Mouse (Mus musculus): ENCODE data around the gene Plppr3. TPM values are rescaled to one million over a fixed set of nuclear protein-coding genes. Genes with fewer than 3 reads are reported as not detected.

The Plppr3 gene
- total RNA-seq, 1 experiment, result 3.7 TPM

DNA sequence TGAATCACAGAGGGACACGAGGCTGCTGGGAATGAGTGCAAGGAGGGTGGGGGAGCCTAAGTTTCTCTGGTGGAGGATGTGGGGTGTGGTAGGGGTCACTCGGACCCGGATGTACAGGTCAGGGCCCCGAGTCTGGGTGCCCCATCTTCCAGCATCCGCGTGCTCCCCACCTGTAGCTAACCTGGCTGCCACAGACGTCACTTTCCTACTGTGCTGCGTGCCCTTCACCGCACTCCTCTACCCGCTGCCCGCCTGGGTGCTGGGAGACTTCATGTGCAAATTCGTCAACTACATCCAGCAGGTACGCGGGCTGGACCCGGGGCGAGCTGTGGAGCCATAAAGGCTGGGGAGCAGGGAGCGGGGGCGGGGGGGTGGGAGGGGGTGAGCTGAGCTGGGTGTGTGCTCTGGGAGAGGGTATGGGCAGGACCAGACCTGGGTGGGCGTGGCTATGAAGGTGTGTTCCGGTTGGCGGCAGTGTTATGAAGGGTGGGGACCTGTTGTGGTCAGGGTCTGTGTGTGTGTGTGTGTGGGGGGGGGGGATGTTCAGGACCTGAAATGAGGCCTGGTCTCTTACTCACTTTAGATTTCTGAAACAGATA lies 44.9 kb upstream of the Plppr3 start:
- no peak overlapping the region; the same call in 1 of the 2 replicates for H3K9ac ChIP-seq (ENCODE audit: insufficient read depth, low read depth, low read length, poor library complexity, severe bottlenecking)
- H3K27ac ChIP-seq (ENCODE audit: insufficient read depth, low read depth, low read length, poor library complexity, severe bottlenecking), result no peak overlapping the region
- DNase-seq (ENCODE audit: low read depth, low spot score), result no peak
- TF ChIP-seq ZNF384 (IDR thresholded peaks at IDR 0.05; ENCODE audit: low read depth, low read length), result no peak
- TF ChIP-seq ZC3H11A (IDR thresholded peaks at IDR 0.05; ENCODE audit: borderline replicate concordance, low read depth, low read length), result no peak
- no peak for TF ChIP-seq MAFK (IDR thresholded peaks at IDR 0.05; ENCODE audit: insufficient read depth, low read depth, low read length)
- no peak for TF ChIP-seq HCFC1 (IDR thresholded peaks at IDR 0.05; ENCODE audit: borderline replicate concordance, insufficient read depth, low read length)
- no peak for TF ChIP-seq CHD2 (IDR thresholded peaks at IDR 0.05; ENCODE audit: low read depth, low read length)
- H3K4me1 ChIP-seq (ENCODE audit: control insufficient read depth in 2 of 2, insufficient read depth in 2 of 2, low read length in 2 of 2, poor library complexity in 1 of 2), result peaks cover 3 to 21% of the 10 kb centered on the region in 2 experiments; a peak in 2 of 4 replicates
- no peaks in the 10 kb centered on the region for H3K9me3 ChIP-seq (ENCODE audit: control insufficient read depth, insufficient read depth, low read depth, low read length)
- in situ Hi-C loops (cut with MboI; ENCODE audit: low sequenced_read_pairs in 2 of 2, unreplicated experiment in 2 of 2), result no loop called here
- no peaks in the 10 kb centered on the region for H3K36me3 ChIP-seq (ENCODE audit: control insufficient read depth, insufficient read depth, low read length, poor library complexity, severe bottlenecking)
- H3K4me3 ChIP-seq (ENCODE audit: insufficient read depth in 1 of 2, low read depth in 1 of 2, low read length in 2 of 2, poor library complexity in 1 of 2, severe bottlenecking in 1 of 2), result peak overlapping the region in 1 of 2 experiments; percentile 61; a peak in 1 of 4 replicates

DNA sequence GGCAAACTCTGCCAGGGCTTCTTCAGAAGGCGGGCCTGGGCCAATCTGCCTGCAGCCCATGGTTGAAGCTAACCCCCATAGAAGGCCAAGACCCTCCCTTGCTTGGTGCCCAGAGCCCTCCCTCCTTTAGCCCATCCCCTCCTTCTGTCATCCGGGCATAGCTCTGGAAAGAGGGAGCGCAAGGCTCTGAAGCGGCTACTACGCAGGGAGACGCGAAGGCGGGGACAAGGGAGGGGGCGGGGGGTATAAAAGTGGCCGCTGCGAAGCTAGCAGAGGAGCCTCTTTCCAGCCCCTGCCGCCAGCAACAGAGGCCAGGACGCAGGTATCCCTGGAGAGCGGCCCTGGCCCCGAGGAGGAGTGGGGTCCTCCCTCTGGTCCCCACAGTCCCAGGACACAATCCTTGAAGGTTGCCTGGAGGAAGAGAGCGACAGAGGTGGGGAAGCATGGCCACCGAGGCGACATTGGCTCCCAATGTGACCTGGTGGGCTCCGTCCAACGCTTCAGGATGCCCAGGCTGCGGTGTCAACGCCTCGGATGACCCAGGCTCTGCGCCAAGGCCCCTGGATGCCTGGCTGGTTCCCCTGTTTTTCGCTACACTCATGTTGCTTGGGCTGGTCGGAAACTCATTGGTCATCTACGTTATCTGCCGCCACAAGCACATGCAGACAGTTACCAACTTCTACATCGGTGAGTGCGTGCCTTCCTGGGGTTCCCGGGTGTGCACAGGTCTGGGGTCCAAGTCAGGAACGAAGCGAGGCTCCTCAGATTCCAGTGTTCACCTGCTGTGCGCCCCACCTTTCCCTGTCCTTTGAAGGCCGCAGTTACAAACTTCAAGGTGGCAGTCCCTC lies 44.0 kb upstream of the Plppr3 start:
- peaks cover 3 to 21% of the 10 kb centered on the region in 2 experiments; a peak in 2 of 4 replicates for H3K4me1 ChIP-seq (ENCODE audit: control insufficient read depth in 2 of 2, insufficient read depth in 2 of 2, low read length in 2 of 2, poor library complexity in 1 of 2)

DNA sequence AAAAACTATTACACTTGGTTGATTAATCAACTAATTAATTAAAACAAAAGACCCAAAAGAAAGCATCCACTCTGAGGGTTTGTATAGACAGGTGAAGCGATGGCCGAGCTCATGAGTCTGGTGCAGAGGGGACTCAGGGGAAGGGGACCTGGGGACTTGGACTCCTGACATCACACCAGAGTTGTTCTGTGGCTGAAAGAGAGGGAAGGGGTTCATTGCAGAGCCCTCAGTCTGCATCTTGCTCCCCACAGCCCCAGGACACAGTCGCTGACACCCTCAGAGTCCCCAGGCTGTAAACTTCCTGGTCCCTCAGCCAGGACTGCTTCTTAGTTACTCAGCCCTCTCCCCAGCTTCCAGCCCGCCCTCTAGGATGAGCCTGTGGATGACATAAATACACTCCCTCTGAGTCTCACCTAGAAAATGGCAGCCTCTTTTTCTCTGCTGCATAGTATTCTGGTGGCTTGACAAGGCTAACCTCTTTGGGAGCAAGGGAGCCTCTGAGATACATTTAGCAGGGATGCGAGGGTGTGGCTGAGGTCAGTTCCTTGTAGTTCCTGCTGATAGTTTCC lies 43.2 kb upstream of the Plppr3 start:
- Histone ChIP-seq H3K4me3 (ENCODE audit: insufficient read depth in 1 of 2, low read depth in 1 of 2, low read length in 2 of 2, poor library complexity in 1 of 2, severe bottlenecking in 1 of 2) (no peak overlapping the region), H3K36me3 (ENCODE audit: control insufficient read depth, insufficient read depth, low read length, poor library complexity, severe bottlenecking) (no peaks in the 10 kb centered on the region), H3K9me3 (ENCODE audit: control insufficient read depth, insufficient read depth, low read depth, low read length) (no peaks in the 10 kb centered on the region), H3K4me1 (ENCODE audit: control insufficient read depth in 2 of 2, insufficient read depth in 2 of 2, low read length in 2 of 2, poor library complexity in 1 of 2) (peaks cover 3 to 21% of the 10 kb centered on the region in 2 experiments; a peak in 2 of 4 replicates), H3K9ac (ENCODE audit: insufficient read depth, low read depth, low read length, poor library complexity, severe bottlenecking) (no peak overlapping the region), H3K27ac (ENCODE audit: insufficient read depth, low read depth, low read length, poor library complexity, severe bottlenecking) (no peak overlapping the region)
- in situ Hi-C loops (cut with MboI; ENCODE audit: low sequenced_read_pairs in 2 of 2, unreplicated experiment in 2 of 2), result no loop called here
- no peak for DNase-seq (ENCODE audit: low read depth, low spot score)
- TF ChIP-seq MAFK (IDR thresholded peaks at IDR 0.05; ENCODE audit: insufficient read depth, low read depth, low read length), result no peak
- no peak for TF ChIP-seq CHD2 (IDR thresholded peaks at IDR 0.05; ENCODE audit: low read depth, low read length)

More for the DNA sequence above, 44.0 kb upstream of the Plppr3 start:
- Histone ChIP-seq H3K9me3 (ENCODE audit: control insufficient read depth, insufficient read depth, low read depth, low read length) (no peaks in the 10 kb centered on the region), H3K27ac (ENCODE audit: insufficient read depth, low read depth, low read length, poor library complexity, severe bottlenecking) (no peak overlapping the region), H3K4me3 (ENCODE audit: insufficient read depth in 1 of 2, low read depth in 1 of 2, low read length in 2 of 2, poor library complexity in 1 of 2, severe bottlenecking in 1 of 2) (peak overlapping the region in 1 of 2 experiments; percentile 13; a peak in 1 of 4 replicates), H3K9ac (ENCODE audit: insufficient read depth, low read depth, low read length, poor library complexity, severe bottlenecking) (no peak overlapping the region), H3K36me3 (ENCODE audit: control insufficient read depth, insufficient read depth, low read length, poor library complexity, severe bottlenecking) (no peaks in the 10 kb centered on the region)
- DNase-seq (ENCODE audit: low read depth, low spot score), result no peak
- in situ Hi-C loops (cut with MboI; ENCODE audit: low sequenced_read_pairs in 2 of 2, unreplicated experiment in 2 of 2), result no loop called here
- TF ChIP-seq CHD2 (IDR thresholded peaks at IDR 0.05; ENCODE audit: low read depth, low read length), result no peak
- TF ChIP-seq HCFC1 (IDR thresholded peaks at IDR 0.05; ENCODE audit: borderline replicate concordance, insufficient read depth, low read length), result no peak
- no peak for TF ChIP-seq MAFK (IDR thresholded peaks at IDR 0.05; ENCODE audit: insufficient read depth, low read depth, low read length)
- no peak for TF ChIP-seq ZNF384 (IDR thresholded peaks at IDR 0.05; ENCODE audit: low read depth, low read length)
- no peak for TF ChIP-seq ZC3H11A (IDR thresholded peaks at IDR 0.05; ENCODE audit: borderline replicate concordance, low read depth, low read length)

DNA sequence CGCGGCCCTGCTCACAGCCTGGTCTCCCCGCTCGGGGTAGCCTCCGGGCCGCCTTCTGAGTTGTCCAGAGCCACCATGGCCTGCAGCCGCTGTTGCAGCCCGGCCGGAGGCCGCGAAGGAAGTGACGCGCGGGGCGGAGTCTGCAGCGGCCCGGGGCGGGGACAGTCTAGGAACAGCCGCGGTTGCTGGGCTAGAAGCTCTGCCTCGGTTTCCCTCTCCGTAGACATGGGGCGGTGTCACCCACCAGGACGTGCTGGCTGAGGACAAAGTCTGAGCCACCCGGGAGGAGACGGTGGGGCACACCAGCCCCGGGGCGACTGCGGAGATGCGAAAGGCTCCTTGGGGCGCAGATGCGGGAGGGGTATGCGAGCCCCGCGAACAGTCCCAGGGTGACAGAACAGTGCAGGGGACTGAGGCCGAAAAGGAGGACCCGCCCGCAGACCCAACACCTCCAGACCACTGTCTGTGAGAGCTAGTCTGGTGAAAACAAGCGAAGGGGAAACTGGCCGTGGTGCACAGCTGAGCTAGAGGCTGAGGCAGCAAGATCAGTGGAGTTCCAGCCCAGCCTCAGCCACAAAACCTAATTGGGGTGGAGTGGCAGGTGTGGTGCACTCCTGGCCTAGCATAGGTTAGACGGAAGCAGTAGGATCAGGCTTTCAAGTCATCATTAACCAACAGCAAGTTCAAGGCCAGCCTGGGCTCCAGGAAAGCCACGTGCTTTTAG lies 42.5 kb upstream of the Plppr3 start, which contains the start of gene Kiss1r:
Gene Kiss1r, plus strand, starts transcription at position 164 of the 724 bp plus-strand sequence.
- peak within 1 kb of the TSS; percentile 72 for H3K4me3 ChIP-seq (ENCODE audit: insufficient read depth in 1 of 2, low read depth in 1 of 2, low read length in 2 of 2, poor library complexity in 1 of 2, severe bottlenecking in 1 of 2)
- TF ChIP-seq HCFC1 (IDR thresholded peaks at IDR 0.05; ENCODE audit: borderline replicate concordance, insufficient read depth, low read length), result no peak
- TF ChIP-seq ZC3H11A (IDR thresholded peaks at IDR 0.05; ENCODE audit: borderline replicate concordance, low read depth, low read length), result no peak
- TF ChIP-seq MAFK (IDR thresholded peaks at IDR 0.05; ENCODE audit: insufficient read depth, low read depth, low read length), result no peak
- no peak for TF ChIP-seq ZNF384 (IDR thresholded peaks at IDR 0.05; ENCODE audit: low read depth, low read length)
- TF ChIP-seq CHD2 (IDR thresholded peaks at IDR 0.05; ENCODE audit: low read depth, low read length), result no peak
- H3K27ac ChIP-seq (ENCODE audit: insufficient read depth, low read depth, low read length, poor library complexity, severe bottlenecking), result no peak within 1 kb of the TSS
- in situ Hi-C loops (cut with MboI; ENCODE audit: low sequenced_read_pairs in 2 of 2, unreplicated experiment in 2 of 2), result no loop called here
- no peak for DNase-seq (ENCODE audit: low read depth, low spot score)
- peaks cover 3 to 24% of the 10 kb centered on the region in 2 experiments; a peak in 2 of 4 replicates for H3K4me1 ChIP-seq (ENCODE audit: control insufficient read depth in 2 of 2, insufficient read depth in 2 of 2, low read length in 2 of 2, poor library complexity in 1 of 2)
- H3K36me3 ChIP-seq (ENCODE audit: control insufficient read depth, insufficient read depth, low read length, poor library complexity, severe bottlenecking), result no peaks in the 10 kb centered on the region; the same call in 1 of the 2 replicates
- H3K9ac ChIP-seq (ENCODE audit: insufficient read depth, low read depth, low read length, poor library complexity, severe bottlenecking), result peak within 1 kb of the TSS; percentile 83
- H3K9me3 ChIP-seq (ENCODE audit: control insufficient read depth, insufficient read depth, low read depth, low read length), result no peaks in the 10 kb centered on the region
